Mouse (Mus musculus) gastrocnemius, postnatal 36 days (tissue): ENCODE data around the gene Prmt9. TPM values are rescaled to one million over a fixed set of nuclear protein-coding genes. Genes with fewer than 3 reads are reported as not detected.
A peak's percentile ranks its signal among the peaks of the same experiment; 100 is the strongest.

Source experiments
- DNase-seq, 2 experiments: peaks; one replicate each; pipeline ENCODE4 v3.0.0; 2022
- intact Hi-C: fragments of 180-260 bp; cut with DNase I; formaldehyde crosslinking; loops from one replicate; pipeline ENCODE4 v1.15.1; 2025
- total RNA-seq, 2 experiments: library from RNA; stranded (reverse); gene quantifications; 2 replicates each; pipeline ENCODE4 v1.2.3; 2021

Gene Prmt9
- total RNA-seq, 2 experiments from 2014 or later, result 7.4 to 8.5 TPM

DNA sequence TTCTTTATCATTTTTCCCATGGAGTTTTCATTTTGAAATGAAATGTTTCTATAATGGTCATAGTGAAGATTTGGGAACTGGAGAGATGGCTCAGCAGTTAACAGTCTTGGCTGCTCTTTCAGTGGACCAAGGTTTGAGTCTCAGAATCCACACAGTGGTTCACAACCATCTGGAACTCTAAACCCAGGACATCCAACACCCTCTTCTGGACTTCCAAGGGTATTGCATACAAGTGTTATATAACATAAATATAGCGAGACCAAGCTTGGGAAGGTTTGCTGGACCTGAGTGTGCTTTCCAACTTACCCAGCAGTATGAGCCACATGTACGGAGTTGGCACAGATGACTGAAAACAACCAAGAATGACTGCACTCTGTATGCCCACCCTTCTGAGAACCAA lies 24.3 kb upstream of the Prmt9 start:
- intact Hi-C loops, result no loop called here
- DNase-seq, result no peak

DNA sequence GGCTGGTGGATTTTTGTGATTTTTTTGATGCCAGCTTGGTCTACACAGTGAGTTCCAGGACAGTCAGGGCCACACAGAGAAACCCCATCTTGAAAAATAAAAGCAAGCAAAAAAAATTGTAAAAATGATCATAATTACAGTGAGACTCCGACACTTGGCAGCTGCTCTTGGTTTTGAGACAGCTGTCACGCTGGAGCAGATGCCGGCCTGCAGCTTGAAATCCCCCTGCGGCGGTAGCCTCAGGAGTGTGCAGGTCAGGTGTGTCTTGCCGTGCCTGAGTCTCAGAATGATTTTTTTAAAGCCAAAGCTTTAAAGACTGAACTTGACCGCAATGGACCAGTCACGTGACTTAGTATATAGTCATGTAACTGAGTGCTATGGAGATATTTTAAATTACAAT lies 23.1 kb upstream of the Prmt9 start:
- intact Hi-C loops, result no loop called here
- DNase-seq, result no peak

DNA sequence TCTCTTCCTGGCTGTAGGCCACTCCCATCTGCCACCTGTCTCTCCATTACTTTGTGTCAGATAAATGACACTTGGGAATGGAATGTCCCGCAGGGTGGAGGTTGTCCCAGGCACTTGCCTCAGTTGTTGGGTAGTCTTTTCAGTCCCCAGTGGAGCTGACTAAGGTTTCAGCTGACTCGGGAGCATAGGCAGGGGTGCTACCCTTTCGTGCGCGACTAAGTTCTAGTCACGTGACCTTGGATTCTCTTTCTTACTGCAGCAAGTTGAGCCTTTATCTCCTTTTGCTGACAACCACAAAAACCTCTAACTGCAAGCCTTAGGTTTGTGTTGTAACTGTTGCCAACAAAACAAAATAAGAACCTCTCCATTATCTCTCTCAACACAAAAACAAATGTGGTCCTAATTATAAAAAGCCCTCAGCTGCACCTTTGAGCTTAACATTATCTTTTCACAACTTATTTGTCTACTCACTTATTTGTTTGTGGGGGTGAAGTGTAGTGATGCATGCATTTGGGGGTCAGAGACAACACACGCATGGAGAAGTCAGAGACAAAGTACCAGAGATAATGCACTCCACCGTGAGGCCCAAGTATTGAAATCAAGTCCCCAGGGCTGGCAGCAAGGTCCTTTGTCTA lies 14.7 kb upstream of the Prmt9 start:
- no peak for DNase-seq
- intact Hi-C loops, result loop anchor here (2.0 kb wide), 1 partner anchor 116 kb away; no protein-coding TSS in a partner anchor

DNA sequence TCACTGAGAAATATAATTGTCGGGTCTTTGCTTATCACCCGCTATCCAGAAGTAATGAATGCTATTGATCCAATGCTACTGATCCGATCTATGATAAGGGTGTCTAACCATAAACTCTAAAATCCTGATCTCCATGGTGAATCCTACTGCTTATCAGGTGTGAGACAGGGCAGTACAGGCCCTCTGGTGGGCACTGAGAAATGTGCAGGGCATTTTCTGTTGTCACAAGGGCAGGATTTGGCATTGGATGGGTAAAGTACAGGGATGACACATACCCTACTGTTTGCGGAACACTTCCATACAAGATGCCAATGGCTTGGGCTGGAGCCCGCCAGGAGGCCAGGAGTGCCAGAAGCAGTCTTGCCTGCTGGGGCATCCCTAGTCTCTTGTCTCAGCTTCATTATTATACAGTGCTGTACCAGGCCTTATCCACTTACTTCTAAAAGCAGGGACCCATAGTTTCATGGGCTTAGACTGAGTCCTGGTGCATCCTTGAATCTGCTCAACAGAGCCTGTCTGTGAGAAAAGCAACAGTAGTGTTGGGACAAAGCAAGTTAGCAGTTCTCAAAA lies 14.1 kb upstream of the Prmt9 start:
- intact Hi-C loops, result loop anchor here (2.0 kb wide), 1 partner anchor 116 kb away; no protein-coding TSS in a partner anchor
- DNase-seq, result peak; percentile 32 to 34

DNA sequence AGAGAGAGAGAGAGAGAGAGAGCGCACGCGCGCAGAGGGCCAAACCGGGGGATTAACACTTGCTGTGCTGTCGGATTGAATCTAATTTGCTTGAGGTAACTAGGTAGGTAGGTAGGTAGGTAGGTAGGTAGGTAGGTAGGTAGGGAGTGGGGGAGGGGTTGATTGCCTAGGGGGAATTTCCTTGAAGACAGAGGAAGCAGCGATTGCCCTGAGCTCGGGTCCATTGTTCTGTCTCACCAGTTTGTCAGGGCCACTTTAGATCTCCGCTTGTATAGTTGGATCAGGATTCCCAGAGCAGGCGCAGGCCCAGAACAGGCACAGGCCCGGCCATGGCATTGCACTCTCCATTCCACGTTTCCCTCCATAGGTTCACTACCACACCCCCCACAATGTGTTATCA lies 12.4 kb upstream of the Prmt9 start:
- DNase-seq, result no peak
- intact Hi-C loops, result no loop called here

DNA sequence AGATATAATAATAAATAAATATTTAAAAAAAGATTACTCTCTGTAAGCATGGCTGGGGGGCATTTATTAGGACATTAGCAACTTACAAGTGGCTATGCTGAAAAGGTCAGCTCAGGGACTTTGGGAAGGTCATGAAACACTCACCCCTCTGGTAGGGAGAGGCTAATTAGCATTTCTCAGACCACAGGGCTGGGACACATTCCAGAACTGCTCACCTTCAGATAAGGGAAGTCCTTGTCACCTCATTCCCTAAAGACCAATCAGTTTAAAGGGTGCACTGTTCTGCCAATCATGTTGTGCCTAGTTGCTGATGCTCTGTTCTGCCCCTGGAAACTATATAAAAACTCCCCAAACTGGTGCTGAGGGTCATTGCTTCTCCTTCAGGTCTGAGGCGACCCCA lies 10.9 kb upstream of the Prmt9 start:
- intact Hi-C loops, result no loop called here
- no peak for DNase-seq

DNA sequence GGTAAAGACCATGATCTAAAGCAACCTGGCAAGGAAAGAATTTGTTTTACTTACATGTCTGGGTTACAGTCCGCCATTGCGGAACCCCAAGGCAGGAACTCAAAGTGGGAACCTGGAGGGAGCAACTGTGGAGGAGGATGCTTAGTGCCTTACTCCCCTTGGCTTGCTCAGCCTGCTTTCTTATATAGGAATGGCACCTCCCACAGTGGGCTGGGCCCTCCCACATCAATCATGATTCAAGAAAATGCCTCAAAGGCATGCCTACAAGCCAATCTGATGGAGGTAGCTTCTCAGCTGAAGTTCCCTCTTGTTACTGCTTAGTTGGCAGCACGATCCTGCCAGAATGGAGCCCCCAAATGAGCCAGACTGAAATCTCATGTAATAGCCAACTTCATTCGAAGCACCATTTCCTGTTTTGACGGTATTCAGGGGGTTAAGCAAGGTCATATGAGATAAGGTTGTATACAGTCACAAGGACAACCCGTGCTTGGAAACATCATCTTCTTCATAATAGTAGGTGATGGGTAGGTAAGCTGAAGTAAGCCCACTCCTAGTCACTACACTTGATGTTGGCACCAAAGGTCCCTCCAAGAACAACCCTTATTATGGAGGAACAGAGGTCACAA lies 5.9 kb upstream of the Prmt9 start:
- DNase-seq, result no peak
- intact Hi-C loops, result no loop called here

DNA sequence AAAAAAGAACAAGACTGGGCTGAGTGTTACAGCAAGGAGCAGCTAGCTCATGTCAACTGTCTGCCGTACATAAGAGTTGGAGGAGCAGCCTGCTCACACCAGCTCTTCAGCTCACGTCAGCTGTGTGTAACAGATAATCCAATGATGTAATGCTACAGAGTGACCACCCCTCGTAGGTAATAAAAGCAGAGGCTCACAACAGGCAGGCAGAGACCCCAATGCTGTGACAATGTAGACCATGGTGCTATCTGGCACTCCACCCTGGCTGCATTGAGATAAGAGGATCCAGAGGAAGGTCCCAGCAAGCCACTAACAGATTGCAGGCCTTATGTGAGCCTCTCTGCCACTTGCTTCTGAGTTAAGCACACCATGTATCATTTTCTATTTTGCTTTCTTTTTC lies 4.8 kb upstream of the Prmt9 start:
- intact Hi-C loops, result no loop called here
- no peak for DNase-seq

DNA sequence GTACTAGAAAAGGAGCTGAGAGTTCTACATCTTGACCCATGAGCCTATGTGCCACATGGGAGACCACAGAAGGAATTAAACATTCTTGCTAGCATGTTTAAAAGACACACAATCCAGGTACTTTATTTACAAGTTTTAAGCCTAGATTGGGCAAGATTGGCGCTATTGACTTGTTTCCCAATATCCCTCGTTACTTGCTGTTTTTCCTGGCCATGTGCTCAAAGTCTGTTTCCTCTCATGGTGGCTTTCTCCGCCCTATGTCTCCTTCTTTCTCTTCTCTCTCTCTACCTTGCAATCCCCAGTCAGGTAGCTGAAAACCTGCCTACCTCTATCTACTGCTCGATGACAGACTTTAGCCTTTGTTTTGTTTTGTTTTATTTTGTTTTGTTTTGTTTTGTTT lies 3.6 kb upstream of the Prmt9 start:
- intact Hi-C loops, result no loop called here
- no peak for DNase-seq

DNA sequence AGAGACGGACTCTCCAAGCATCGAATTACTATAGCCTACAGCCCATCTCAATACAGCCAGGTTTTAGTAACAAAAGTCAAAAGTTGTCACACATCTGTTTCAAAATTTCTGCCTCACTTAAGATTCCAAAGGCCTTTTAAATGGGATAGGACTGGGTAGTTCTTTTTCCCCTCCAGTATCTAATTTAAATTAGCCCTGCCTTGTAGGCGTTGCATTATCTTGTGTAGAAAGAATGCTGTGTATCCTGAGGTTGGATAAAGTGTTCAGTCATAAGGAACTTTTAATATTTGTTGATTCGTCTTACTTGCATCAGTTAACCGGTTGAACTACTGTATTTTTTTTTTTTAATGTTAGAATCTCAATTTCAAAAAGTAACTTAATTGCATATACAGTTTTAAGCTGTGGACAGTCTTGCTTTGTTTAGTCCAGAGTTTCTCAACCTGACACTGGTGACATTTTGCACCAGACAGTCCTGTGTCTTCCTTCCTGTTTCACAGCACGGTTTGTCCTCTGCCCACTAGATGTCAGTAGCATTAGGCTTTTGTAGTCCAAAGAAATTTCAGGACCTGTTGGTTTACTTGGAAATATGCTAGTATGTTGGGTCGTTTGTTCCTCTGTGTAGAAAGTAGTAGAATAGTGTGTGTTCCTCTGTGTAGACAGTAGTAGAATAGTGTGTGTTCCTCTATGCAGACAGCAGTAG lies 834 bp downstream of the Prmt9 start:
- no peak for DNase-seq
- intact Hi-C loops, result no loop called here

DNA sequence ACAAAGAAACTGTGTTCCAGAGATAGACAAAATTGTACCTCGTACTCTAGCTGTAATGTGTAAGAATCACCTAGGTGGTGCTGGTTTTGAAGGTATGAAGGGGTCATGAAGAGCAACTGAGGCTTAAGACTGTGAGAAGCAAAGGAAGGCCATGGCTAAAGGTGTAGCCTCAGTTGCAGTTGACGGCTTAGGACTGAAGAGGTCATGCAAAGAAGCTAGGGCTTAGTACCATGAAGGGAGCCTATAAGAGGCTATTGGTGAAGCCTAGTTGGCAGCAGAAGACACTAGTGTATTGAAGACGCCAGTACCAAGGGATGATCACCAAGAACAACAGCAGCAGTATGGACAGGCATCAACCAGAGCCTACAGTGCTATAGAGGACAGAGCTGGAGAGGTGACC lies 3.3 kb downstream of the Prmt9 start:
- intact Hi-C loops, result no loop called here
- no peak for DNase-seq

DNA sequence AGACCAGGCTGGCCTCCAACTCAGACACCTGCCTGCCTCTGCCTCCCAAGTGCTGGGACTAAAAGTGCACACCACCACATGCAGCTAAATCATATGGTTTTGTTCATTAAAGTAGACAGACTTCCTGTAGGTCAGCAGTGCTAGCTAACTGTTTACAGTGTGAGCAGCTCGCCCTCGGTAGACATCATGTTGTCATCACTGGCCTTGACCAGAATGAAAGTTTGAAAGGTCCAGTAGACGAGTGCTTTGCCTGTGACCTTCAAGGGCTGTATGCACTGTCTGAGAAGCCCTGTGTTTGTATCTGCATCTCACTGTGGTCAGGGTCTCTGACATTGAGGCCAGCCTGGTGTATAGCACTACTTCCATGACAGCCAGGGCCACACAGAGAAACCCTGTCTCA lies 12.2 kb downstream of the Prmt9 start:
- no peak for DNase-seq
- intact Hi-C loops, result no loop called here

DNA sequence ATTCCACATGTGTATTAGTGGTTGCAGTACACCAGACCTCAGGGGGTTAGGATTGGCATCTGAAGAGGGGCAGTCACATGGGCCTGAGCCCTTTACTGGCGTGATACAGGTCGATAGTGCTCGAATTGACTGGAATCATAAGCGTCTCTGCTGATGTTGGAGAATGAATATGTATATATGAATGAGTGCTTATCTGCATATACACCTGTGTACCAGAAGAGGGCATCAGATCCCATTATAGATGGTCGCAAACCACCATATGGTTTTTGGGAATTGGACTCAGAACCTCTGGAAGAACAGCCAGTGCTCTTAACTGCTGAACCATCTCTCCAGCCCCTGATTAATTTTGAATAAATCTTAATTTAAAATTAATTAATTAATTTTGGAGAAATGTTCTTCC lies 25.0 kb downstream of the Prmt9 start:
- DNase-seq, result no peak
- intact Hi-C loops, result no loop called here

DNA sequence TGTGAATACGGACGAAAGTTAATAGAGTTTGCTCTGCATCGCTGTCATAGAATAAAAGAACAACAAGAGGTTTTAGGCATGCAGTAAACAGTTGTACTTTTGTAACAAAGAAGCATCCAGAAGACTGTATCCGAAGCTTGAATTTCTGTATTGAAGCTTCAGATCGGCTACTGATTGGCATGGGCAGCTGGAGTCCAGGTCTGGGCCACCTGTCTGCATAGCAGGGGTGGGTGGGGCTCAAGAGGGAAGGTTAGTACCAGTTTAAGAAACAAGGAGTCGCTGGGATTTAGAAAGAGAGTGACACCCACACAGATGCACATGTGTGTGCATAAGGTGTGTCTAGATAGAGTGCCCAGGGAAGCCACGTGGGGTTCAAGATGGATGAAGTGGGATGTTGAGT lies 28.5 kb downstream of the Prmt9 start:
- no peak for DNase-seq
- intact Hi-C loops, result no loop called here

DNA sequence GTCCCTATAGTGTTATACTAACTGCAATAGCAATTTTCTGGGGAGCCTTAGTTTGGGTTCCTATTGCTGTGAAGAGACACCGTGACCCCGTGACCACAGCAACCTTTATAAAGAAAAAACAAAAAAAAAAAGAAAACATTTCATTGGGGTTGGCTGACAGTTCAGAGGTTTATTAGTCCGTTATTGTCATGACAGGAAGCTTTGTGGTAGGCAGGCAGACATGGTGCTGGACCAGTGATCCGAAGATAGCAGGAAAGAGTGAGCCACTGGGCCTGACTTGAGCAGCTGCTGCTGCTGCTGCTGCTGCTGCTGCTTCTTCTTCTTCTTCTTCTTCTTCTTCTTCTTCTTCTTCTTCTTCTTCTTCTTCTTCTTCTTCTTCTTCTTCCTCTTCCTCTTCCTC lies 35.0 kb downstream of the Prmt9 start:
- intact Hi-C loops, result no loop called here
- DNase-seq, result no peak

DNA sequence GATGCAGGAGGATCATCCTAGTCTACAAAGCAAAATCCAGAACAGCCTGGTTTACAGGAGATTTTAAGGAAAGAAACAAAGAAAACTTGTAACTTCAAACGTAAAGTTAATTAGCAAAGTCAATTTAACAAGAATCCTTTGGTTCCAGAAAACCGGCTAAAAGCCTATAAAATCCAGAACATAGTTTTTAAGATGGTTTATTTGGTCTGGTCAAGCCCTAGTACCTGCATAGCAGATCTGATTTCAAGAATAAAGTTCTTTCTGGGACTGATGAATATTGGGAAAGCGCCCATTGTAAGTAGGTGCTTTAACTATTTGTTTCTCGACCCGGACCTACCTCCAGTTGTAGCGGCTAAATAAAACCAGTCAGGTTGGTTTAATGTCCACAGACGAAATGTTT lies 60.4 kb downstream of the Prmt9 start:
- intact Hi-C loops, result no loop called here

DNA sequence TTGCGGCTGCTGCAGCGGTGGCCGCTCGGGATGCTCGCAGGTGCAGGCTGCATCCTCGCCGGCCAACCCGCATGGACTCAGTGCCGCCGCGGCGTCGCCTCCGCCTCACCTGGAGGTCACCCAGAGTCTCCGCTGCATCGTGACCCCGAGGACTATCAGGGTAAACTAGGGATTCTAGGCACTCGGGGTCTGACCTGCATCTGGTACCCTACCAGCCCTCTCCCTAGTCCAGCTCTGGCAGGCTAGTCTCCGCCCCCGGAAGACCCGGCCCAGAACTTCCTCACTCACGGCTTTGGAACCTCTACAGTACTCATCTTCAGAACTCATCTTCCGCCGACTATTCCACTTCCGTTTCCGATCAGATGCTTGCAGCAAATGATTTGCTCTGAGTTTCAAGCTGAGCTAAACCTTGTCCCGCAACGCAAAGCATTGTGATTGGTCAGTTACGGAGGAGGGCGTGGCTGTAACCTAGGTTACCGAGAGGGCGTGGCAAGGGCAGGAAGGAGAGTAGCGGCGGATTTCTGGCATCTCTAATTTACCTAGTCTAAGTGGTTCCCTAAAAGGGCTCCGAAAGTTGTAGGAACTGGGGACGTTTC lies 61.3 kb downstream of the Prmt9 start, which contains the start of gene Tmem184c:
Gene Tmem184c, minus strand, starts transcription at position 325 of the 596 bp plus-strand sequence.
- DNase-seq, result peak; percentile 96 to 99
- intact Hi-C loops, result no loop called here

More for the DNA sequence above, 60.4 kb downstream of the Prmt9 start:
- no peak for DNase-seq

DNA sequence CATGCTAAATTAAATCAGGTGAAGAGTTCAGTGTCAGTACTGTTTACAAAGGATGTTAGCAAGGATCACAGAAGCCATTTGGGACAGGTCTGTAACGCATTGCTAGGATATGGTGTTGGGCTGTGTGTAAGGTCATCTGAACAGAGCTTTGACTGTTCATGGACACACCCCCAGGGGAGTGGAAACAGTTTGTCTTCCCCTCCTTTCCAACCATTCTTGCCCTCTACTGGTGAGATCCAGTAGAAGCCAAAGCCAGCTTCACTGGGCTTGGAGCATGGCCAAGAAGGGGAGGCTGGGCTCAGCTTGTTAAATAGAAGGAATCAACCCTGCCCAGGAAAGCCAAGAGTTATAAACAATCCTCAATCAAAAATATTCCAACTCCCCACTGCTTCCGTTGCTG lies 68.7 kb downstream of the Prmt9 start:
- intact Hi-C loops, result no loop called here
- DNase-seq, result peak in 1 of 2 experiments; percentile 21

DNA sequence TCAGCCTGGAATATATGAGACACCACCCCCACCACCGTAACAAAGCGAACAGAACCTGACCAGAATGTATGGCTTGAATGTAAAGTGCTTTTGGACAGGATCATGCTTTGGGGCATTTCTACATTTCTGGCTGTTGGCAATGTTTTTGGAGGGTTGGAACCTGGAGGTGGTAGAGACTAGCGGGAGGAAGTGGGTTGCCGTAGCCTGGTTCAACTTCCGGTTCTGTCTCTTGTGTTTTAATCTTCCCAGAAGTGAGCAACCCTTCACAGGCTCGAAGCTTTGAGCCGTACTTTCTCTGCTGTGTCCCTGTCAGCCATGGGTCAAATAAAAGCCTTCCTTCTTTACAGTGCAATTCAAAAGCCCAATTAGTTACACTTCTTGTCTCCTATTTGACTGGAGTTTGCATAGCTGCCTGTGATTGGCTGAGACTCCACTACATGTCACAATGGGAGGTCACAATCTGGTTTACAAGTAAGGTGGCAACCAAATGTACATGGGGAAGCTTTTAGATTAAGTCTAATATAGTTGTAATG lies 74.5 kb downstream of the Prmt9 start:
- intact Hi-C loops, result no loop called here
- no peak for DNase-seq

DNA sequence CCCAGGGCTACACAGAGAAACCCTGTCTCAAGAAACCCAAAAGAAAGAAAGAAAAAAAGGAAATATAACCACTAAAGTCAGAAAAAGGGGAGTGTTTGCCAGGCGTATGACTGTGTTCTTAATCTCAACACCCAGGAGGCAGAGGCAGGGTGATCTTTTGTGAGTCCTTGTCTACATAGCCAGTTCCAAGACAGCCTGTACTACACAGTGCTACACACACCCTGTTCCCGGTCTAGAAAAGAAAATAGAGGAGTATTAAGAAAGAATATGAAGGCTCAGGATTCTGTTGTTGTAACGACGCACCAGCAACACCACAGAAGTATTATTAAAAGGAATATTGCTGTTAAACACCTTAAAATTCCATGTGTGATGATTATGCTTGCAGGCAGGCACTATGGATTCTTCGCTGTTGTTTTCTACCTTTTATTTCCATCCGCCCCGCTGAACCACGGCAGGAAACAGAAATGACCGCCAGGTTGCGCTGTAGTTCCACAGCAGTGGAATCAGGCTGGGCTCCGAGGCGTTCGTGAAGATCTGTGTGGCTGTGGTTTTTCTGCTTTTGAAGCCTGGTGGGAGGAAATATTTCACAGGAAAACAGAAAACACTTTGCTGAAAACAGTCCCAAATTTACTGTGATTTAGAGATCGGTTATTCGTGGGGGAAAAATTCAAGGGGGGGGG lies 80.8 kb downstream of the Prmt9 start:
- DNase-seq, result peak; percentile 62 to 63
- intact Hi-C loops, result loop anchor here (1.0 kb wide), 1 partner anchor 374 kb away; no protein-coding TSS in a partner anchor
